Mouse (Mus musculus): ENCODE results near the gene Eipr1. TPM values are rescaled to one million over a fixed set of nuclear protein-coding genes. Genes with fewer than 3 reads are reported as not detected.

Gene Eipr1
- polyA plus RNA-seq, 1 experiment from 2014 or later = 44.5 TPM

DNA sequence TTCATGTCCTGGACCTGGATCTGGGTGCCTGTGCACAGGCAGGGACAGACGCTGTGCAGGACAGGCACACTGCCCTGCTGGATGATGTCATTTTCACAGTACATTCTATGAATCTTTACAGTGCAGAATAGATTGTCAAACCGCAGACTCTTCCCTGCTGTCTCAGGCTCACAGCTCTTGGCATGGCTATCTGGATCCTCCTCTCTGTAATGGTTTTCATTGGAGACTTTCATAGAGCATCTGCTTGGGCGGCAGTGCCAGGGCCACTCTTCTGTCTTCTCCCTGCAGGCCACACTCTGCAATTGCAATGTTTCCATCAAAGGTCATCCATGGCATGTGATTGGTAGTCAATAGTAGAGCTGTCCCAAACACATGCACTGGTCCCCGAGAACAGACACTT lies 117.2 kb downstream of the Eipr1 start:
- Histone ChIP-seq H3K4me3 (no peak overlapping the region), H3K27me3 (replicated peaks; ENCODE audit: low read depth, poor library complexity, severe bottlenecking) (no peaks in the 10 kb centered on the region), H3K9me3 (no peaks in the 10 kb centered on the region), H3K36me3 (replicated peaks) (peaks cover 27% of the 10 kb centered on the region), H3K4me1 (no peaks in the 10 kb centered on the region), H3K27ac (replicated peaks) (no peak overlapping the region)
- WGBS = 90% methylated on average over 4 of the region's 4 CpGs
- no peak for DNase-seq (ENCODE audit: low spot score)

DNA sequence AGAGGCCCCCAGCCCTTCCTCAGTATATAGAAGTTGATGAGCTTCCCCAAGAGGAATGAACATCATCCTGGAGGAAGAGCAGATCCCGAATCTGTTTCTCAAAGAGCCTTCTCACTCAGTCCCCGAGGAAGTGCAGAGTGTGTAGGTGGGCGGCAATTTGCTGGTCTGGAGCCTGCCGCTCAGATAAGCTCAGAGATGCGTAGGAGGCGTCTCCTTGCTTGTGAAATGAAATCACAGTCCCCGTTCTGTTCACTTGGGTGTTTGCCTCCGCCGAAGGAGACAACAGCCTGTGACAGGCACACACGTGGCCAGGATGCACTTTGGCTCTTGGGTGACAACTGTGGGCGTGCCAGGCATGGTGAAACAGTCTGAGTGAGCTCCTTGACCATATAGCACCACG lies 120.7 kb downstream of the Eipr1 start:
- Histone ChIP-seq H3K4me3 (no peak overlapping the region), H3K27ac (replicated peaks) (no peak overlapping the region), H3K4me1 (no peaks in the 10 kb centered on the region), H3K9me3 (no peaks in the 10 kb centered on the region), H3K36me3 (replicated peaks) (peaks cover 11% of the 10 kb centered on the region), H3K27me3 (replicated peaks; ENCODE audit: low read depth, poor library complexity, severe bottlenecking) (no peaks in the 10 kb centered on the region)
- DNase-seq (ENCODE audit: low spot score) = no peak
- 87% methylated on average over 12 of the region's 12 CpGs for WGBS

DNA sequence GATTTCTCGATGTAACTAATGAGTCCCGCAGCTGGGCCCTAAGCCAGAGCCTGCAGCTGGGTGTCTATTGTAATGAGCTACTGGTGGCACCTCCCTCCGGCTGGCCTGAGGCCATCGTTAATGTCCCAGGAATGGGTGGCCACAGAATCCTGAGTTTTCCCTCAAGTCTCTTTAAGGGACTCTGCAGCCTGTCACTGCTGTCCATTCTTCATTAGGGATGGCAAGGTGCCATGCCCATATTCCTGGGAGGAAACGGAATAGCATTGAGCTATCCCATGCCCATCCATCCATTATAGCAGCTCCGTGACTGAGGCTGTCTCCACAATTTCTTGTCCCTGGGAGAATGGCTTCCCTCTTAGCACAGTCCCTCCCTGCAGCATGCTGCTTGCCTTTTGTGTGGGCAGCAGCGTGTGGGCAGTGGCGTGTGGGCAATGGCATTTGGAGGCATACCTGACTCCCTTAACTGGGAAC lies 123.2 kb downstream of the Eipr1 start:
- Histone ChIP-seq H3K27ac (replicated peaks) (no peak overlapping the region), H3K4me3 (no peak overlapping the region), H3K36me3 (replicated peaks) (no peaks in the 10 kb centered on the region), H3K4me1 (no peaks in the 10 kb centered on the region), H3K27me3 (replicated peaks; ENCODE audit: low read depth, poor library complexity, severe bottlenecking) (no peaks in the 10 kb centered on the region), H3K9me3 (no peaks in the 10 kb centered on the region)
- DNase-seq (ENCODE audit: low spot score) = no peak
- WGBS = 77% methylated on average over 8 of the region's 8 CpGs

DNA sequence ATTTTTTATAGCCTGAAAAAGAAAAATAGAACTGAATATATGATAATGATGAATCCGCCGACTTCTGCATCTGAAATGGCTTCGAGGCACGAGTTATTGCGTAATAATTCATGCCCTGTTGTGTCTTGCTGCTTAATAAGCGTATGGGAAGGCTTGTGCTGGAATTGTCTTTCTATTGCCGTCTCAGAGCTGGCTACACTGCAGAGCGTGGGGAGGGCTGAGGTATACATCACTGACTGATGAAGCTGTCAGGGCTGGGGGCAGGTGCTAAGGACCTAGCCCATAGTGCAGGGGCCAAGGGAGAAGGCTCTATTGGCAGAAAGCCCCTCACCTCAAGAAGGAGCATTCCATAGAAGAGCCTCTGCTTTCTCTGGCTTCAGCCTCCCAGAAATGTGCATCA lies 123.9 kb downstream of the Eipr1 start:
- Histone ChIP-seq H3K27me3 (replicated peaks; ENCODE audit: low read depth, poor library complexity, severe bottlenecking) (no peaks in the 10 kb centered on the region), H3K27ac (replicated peaks) (no peak overlapping the region), H3K4me1 (no peaks in the 10 kb centered on the region; the same call in 1 of the 2 replicates), H3K36me3 (replicated peaks) (no peaks in the 10 kb centered on the region), H3K4me3 (no peak overlapping the region), H3K9me3 (no peaks in the 10 kb centered on the region)
- WGBS = 94% methylated on average over 8 of the region's 8 CpGs
- no peak for DNase-seq (ENCODE audit: low spot score)

DNA sequence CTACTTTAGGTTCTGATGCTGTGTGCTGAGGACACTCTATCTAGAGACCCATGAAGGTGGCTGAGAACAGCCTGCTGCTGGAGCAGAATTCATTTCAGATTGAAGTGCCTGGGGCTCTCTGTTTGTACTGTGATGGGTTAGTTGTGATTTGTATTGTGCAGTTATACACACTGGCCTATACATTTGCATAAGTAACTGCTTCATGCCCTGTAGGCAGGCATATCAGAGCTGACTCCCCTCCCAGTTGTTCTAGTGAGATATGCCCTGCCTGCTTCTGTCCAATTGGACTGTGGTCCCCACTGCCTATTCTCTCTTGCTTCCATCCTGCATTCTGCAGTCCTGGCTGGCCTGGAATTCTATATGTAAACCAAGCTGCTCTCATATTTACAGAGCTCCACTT lies 128.9 kb downstream of the Eipr1 start:
- DNase-seq (ENCODE audit: low spot score) = no peak
- Histone ChIP-seq H3K4me3 (no peak overlapping the region), H3K27ac (replicated peaks) (no peak overlapping the region; the same call in 1 of the 2 replicates), H3K27me3 (replicated peaks; ENCODE audit: low read depth, poor library complexity, severe bottlenecking) (no peaks in the 10 kb centered on the region), H3K36me3 (replicated peaks) (no peaks in the 10 kb centered on the region), H3K4me1 (no peaks in the 10 kb centered on the region; the same call in 1 of the 2 replicates), H3K9me3 (no peaks in the 10 kb centered on the region)

DNA sequence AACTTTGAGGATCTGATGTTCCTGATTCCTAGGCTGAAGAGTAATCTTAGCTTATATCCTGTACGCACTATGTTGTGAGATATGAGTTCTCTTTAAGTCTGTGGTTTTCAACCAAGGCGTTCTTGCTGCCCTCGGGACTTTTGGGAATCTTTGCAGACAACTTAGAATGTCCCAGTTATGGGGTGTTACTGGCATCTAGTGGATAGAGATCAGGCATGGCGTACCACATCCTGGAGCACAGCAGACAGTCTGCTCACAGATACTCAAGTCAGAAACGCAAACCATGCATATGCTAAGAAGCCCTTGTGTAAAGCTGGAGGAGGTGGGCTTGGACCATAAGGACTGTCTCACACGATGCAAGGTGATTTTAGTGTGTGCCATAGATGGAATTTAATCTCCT lies 136.1 kb downstream of the Eipr1 start:
- Histone ChIP-seq H3K27me3 (replicated peaks; ENCODE audit: low read depth, poor library complexity, severe bottlenecking) (peaks cover 10% of the 10 kb centered on the region; the same call in 1 of the 2 replicates), H3K4me3 (no peak overlapping the region), H3K4me1 (0 out of 2 replicates have a peak, but pooled peaks cover 4% of the 10 kb centered on the region), H3K27ac (replicated peaks) (no peak overlapping the region), H3K36me3 (replicated peaks) (no peaks in the 10 kb centered on the region), H3K9me3 (no peaks in the 10 kb centered on the region)
- WGBS = 87% methylated on average over 6 of the region's 6 CpGs
- DNase-seq (ENCODE audit: low spot score) = no peak

DNA sequence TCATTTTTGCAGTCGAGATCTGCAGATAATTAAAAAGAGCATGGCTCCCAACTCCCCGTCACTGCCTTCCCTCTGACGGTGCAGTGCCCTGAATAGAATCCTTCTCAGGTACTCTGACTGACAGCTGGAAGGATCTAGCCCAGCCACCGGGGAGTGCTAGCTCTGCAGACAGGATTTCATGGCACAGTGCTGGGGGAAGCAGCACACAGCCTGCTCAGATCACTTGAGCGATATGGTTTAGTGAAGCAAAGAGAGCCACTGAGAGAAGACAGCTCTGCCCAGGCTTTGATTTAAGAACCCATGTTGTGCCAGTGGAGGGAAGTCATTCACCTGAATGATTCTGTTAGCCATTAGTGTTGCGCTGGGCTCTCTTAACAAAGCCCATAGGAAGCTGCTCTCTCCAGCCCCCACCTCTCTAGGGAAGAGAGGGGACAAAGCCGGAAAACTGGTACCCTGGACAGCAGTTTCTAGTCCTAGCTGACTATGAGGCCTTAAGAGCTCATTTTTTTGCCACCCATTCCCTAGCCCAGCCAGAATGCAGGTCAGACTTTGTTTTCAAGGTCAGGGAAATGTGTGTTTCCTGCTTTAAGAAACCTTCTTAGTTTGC lies 137.6 kb downstream of the Eipr1 start:
- 0 out of 2 replicates have a peak, but pooled peaks cover 4% of the 10 kb centered on the region for H3K4me1 ChIP-seq
- no peak overlapping the region for H3K4me3 ChIP-seq
- WGBS = 40% methylated on average over 7 of the region's 7 CpGs
- DNase-seq (ENCODE audit: low spot score) = no peak
- no peak overlapping the region for H3K27ac ChIP-seq (replicated peaks)
- H3K9me3 ChIP-seq = no peaks in the 10 kb centered on the region
- no peaks in the 10 kb centered on the region for H3K36me3 ChIP-seq (replicated peaks)
- peaks cover 10% of the 10 kb centered on the region; the same call in 1 of the 2 replicates for H3K27me3 ChIP-seq (replicated peaks; ENCODE audit: low read depth, poor library complexity, severe bottlenecking)

DNA sequence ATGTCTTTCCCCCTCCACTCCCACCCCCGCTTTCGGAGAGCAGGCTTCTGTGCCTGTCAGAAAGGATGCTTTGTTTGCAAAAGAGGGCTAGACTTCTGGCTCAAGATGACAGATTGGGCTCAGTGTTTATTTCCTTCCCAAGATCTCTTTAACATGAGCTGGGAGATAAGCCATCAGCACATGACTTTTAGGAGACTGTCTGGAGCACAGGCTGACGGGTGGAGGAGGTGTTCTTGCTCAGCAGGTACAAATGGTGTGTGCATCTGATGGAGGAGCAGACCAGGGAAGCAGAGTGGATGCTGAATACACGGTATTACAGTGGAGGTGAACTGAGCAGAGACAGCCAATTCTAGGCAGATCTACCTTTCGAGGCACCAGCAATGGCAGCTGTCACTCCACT lies 139.9 kb downstream of the Eipr1 start:
- Histone ChIP-seq H3K4me1 (0 out of 2 replicates have a peak, but pooled peaks cover 4% of the 10 kb centered on the region), H3K27me3 (replicated peaks; ENCODE audit: low read depth, poor library complexity, severe bottlenecking) (0 out of 2 replicates have a peak, but pooled peaks cover under 1% of the 10 kb centered on the region), H3K4me3 (no peak overlapping the region), H3K9me3 (no peaks in the 10 kb centered on the region), H3K27ac (replicated peaks) (no peak overlapping the region), H3K36me3 (replicated peaks) (no peaks in the 10 kb centered on the region)
- WGBS = 55% methylated on average over 5 of the region's 5 CpGs
- DNase-seq (ENCODE audit: low spot score) = no peak

DNA sequence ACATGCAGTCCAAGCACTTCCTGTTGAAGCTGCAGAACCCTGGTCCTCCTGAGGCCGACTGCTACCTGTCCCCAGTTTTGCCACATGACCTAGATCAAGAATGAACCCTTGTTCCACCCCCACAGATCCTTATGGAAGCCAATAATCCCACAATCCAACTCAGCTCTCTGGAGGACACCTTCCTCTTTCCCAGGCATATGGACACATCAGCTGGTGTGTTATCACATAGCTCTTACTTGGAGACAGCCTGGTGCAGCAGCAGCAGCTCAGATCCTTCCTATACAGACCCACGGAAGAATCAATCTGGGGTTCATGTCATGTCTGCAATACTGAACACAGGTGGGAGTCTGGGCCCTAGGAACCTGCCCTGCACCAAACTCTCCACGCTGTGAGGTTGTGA lies 145.0 kb downstream of the Eipr1 start:
- H3K27ac ChIP-seq (replicated peaks) = no peak overlapping the region
- H3K27me3 ChIP-seq (replicated peaks; ENCODE audit: low read depth, poor library complexity, severe bottlenecking) = no peaks in the 10 kb centered on the region
- no peak for DNase-seq (ENCODE audit: low spot score)
- no peak overlapping the region for H3K4me3 ChIP-seq
- no peaks in the 10 kb centered on the region for H3K36me3 ChIP-seq (replicated peaks)
- peaks cover 5% of the 10 kb centered on the region for H3K4me1 ChIP-seq
- no peaks in the 10 kb centered on the region for H3K9me3 ChIP-seq
- 82% methylated on average over 3 of the region's 3 CpGs for WGBS

DNA sequence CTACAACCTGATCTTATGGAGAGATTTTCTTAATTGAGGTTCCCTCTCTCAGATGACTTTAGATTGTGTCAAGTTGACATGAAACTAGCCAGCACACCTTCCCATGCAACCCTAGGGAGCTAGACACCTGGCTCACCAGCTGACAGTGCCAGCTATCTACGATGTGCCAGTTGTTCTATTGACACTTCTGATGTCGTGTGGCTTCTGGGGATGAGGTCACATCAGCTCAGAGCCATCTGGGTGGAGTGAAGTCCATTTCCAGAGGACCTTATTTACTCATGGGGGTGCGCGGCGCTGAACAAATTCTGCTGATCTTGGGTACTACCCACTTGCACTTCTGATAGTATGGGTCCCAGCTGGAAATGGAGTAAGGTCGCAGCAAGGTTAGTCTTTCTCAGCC lies 146.7 kb downstream of the Eipr1 start:
- Histone ChIP-seq H3K9me3 (no peaks in the 10 kb centered on the region), H3K4me3 (no peak overlapping the region), H3K27me3 (replicated peaks; ENCODE audit: low read depth, poor library complexity, severe bottlenecking) (no peaks in the 10 kb centered on the region), H3K36me3 (replicated peaks) (no peaks in the 10 kb centered on the region), H3K27ac (replicated peaks) (no peak overlapping the region), H3K4me1 (peaks cover 5% of the 10 kb centered on the region)
- no peak for DNase-seq (ENCODE audit: low spot score)
- 92% methylated on average over 6 of the region's 6 CpGs for WGBS

DNA sequence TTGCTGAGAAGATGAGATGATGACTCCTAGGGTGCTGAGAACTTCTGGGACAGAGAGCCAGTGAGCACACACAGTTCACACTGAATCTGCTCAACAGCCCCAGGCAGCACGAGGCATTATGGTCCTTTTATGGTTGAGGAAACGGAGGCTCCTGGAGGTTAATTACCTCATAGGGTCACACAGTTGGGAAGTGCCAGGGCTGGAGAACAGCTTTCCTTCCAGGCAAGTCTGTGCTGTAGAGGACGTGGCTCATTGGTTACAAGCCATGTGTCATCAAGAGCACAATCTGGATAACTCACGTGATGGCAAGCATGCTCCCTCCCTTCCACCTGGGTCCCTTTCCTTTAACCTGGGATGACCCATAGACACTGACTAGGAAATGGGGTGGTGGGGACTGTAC lies 148.1 kb downstream of the Eipr1 start:
- DNase-seq (ENCODE audit: low spot score) = no peak
- Histone ChIP-seq H3K27ac (replicated peaks) (no peak overlapping the region), H3K9me3 (no peaks in the 10 kb centered on the region), H3K27me3 (replicated peaks; ENCODE audit: low read depth, poor library complexity, severe bottlenecking) (no peaks in the 10 kb centered on the region), H3K4me3 (no peak overlapping the region), H3K36me3 (replicated peaks) (no peaks in the 10 kb centered on the region), H3K4me1 (peaks cover 5% of the 10 kb centered on the region)
- 52% methylated on average over 4 of the region's 4 CpGs for WGBS

DNA sequence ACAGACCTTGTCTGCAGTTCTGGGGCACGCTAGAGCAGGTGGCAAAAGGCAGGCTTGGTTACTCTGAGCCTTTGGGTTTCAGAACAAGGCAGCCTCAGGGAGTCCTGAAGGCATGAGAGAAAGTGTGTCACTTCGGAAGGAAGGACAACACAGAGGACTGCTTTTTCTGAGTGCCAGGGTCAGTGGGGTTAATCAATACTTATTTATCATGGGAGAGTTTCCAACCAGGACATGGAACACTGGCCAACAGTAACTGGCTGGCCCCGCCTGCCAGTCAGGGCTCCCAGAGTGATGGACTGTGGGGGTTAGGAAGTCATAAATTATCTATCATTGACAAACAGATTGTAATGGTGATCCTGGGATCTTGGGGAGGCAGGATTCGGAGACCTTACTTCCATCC lies 148.7 kb downstream of the Eipr1 start:
- Histone ChIP-seq H3K4me3 (no peak overlapping the region), H3K9me3 (no peaks in the 10 kb centered on the region), H3K27ac (replicated peaks) (no peak overlapping the region), H3K36me3 (replicated peaks) (no peaks in the 10 kb centered on the region), H3K27me3 (replicated peaks; ENCODE audit: low read depth, poor library complexity, severe bottlenecking) (no peaks in the 10 kb centered on the region), H3K4me1 (peaks cover 5% of the 10 kb centered on the region)
- WGBS = 74% methylated on average over 4 of the region's 4 CpGs
- no peak for DNase-seq (ENCODE audit: low spot score)

DNA sequence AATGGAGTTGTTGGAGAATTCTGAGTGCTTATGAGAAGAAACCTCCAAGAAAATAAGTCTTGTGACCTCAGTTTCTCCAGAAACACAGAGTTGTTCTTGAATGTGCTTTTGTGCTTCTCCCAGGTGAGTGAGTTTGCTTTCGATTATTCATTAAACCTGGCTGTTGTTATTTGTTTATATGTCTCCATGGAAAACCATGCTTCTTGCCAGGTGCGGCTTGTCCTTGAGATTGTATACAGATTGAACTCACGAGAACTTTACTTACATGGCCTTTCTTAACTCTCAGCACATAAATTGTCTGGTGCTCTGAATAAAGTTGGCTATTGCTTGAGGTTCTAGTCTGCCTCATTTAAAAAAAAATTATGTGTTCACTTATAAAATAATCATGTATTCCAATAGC lies 150.5 kb downstream of the Eipr1 start:
- H3K9me3 ChIP-seq = no peaks in the 10 kb centered on the region
- no peaks in the 10 kb centered on the region for H3K36me3 ChIP-seq (replicated peaks)
- WGBS = 90% methylated on average over 3 of the region's 3 CpGs
- H3K4me1 ChIP-seq = peaks cover 17% of the 10 kb centered on the region
- no peak overlapping the region for H3K4me3 ChIP-seq
- no peak overlapping the region for H3K27ac ChIP-seq (replicated peaks)
- no peak for DNase-seq (ENCODE audit: low spot score)
- no peaks in the 10 kb centered on the region for H3K27me3 ChIP-seq (replicated peaks; ENCODE audit: low read depth, poor library complexity, severe bottlenecking)
